In genomic region chr11:70562995-70563469, GRCm38 (mm10) we compare ENCODE assay signal across 9 mouse cellular contexts. TPM values are rescaled to one million over a fixed set of nuclear protein-coding genes. Genes with fewer than 3 reads are reported as not detected.
DNase-seq lines count a peak whose midpoint lies in the region; ATAC-seq and TF ChIP-seq lines count a peak whose summit lies in the region.
"Had no signal": no experiment of that assay in that cellular context is flagged by ENCODE, and none has a peak within 500 bp of the region (broad histone marks: within the 10 kb centered on the region; RNA-seq: fewer than 3 reads in every experiment).

No protein-coding gene starts in this region.

- TF ChIP-seq CTCF in MEL (IDR thresholded peaks at IDR 0.05 in 2 of 3, conservative IDR thresholded peaks at IDR 0.05 in 1 of 3; ENCODE audit: control insufficient read depth in 1 of 3, insufficient read depth in 1 of 3, low read depth in 2 of 3, low read length in 3 of 3, poor library complexity in 1 of 3, severe bottlenecking in 1 of 3): no peak

- WGBS in heart, embryonic 16.5 days: 0% methylated on average over 21 of the region's 31 CpGs
- WGBS in hindbrain, embryonic 11.5 days: 0% methylated on average over 20 of the region's 31 CpGs
- 0% methylated on average over 29 of the region's 31 CpGs for WGBS in midbrain, embryonic 12.5 days

- no peaks in the 10 kb centered on the region for H3K27me3 ChIP-seq in heart, embryonic 16.5 days (ENCODE audit: control insufficient read depth, insufficient read depth, low read length)
- no peaks in the 10 kb centered on the region for H3K27me3 ChIP-seq in MEL (ENCODE audit: control insufficient read depth in 1 of 2, insufficient read depth in 2 of 2, low read length in 2 of 2)
- no peaks in the 10 kb centered on the region for H3K27me3 ChIP-seq in hindbrain, embryonic 11.5 days (ENCODE audit: control insufficient read depth, insufficient read depth, low read length)
- H3K27me3 ChIP-seq in midbrain, embryonic 12.5 days: no peaks in the 10 kb centered on the region

- H3K79me2 ChIP-seq in MEL (ENCODE audit: control insufficient read depth, insufficient read depth, low read length, poor library complexity): peaks cover 24% of the 10 kb centered on the region

- TF ChIP-seq EP300 in MEL (IDR thresholded peaks at IDR 0.05; ENCODE audit: low read depth in 1 of 2, low read length in 2 of 2): no peak

- H3K27ac ChIP-seq in heart, embryonic 16.5 days (ENCODE audit: low read length): peak overlapping the region; percentile 88
- H3K27ac ChIP-seq in MEL (ENCODE audit: control insufficient read depth, low read depth, low read length): peak overlapping the region; percentile 20
- peak overlapping the region; percentile 68 for H3K27ac ChIP-seq in hindbrain, embryonic 11.5 days (ENCODE audit: low read depth, low read length)
- peak overlapping the region; percentile 85 for H3K27ac ChIP-seq in midbrain, embryonic 12.5 days (replicated peaks)

- no peak for TF ChIP-seq RAD21 in MEL (IDR thresholded peaks at IDR 0.05; ENCODE audit: low read depth, low read length)

- H3K9me3 ChIP-seq in heart, embryonic 16.5 days (replicated peaks; ENCODE audit: control insufficient read depth, low read length): no peaks in the 10 kb centered on the region
- no peaks in the 10 kb centered on the region for H3K9me3 ChIP-seq in MEL (replicated peaks; ENCODE audit: insufficient read depth, low read length)
- H3K9me3 ChIP-seq in hindbrain, embryonic 11.5 days (ENCODE audit: control insufficient read depth, low read length): no peaks in the 10 kb centered on the region
- H3K9me3 ChIP-seq in midbrain, embryonic 12.5 days: no peaks in the 10 kb centered on the region

- peak overlapping the region; percentile 96 for H3K9ac ChIP-seq in heart, embryonic 16.5 days (ENCODE audit: low read length)
- peak overlapping the region; percentile 83 for H3K9ac ChIP-seq in MEL (ENCODE audit: control insufficient read depth, low read depth, low read length, poor library complexity, severe bottlenecking)
- H3K9ac ChIP-seq in hindbrain, embryonic 11.5 days (ENCODE audit: low read depth, low read length): peak overlapping the region; percentile 85
- H3K9ac ChIP-seq in midbrain, embryonic 12.5 days (replicated peaks): peak overlapping the region; percentile 87

- H3K4me1 ChIP-seq in heart, embryonic 16.5 days (ENCODE audit: control insufficient read depth, insufficient read depth, low read length): peaks cover 29% of the 10 kb centered on the region
- H3K4me1 ChIP-seq in MEL (ENCODE audit: control insufficient read depth in 1 of 2, insufficient read depth in 2 of 2, low read length in 2 of 2): peaks cover 0 to 27% of the 10 kb centered on the region in 2 experiments; a peak in 3 of 4 replicates
- 0 out of 2 replicates have a peak, but pooled peaks cover 3% of the 10 kb centered on the region for H3K4me1 ChIP-seq in hindbrain, embryonic 11.5 days (replicated peaks; ENCODE audit: control insufficient read depth, insufficient read depth, low read length)
- H3K4me1 ChIP-seq in midbrain, embryonic 12.5 days: peaks cover 37% of the 10 kb centered on the region

- 0 out of 2 replicates have a peak, but pooled peaks cover 2% of the 10 kb centered on the region for H3K36me3 ChIP-seq in heart, embryonic 16.5 days (ENCODE audit: control insufficient read depth, insufficient read depth)
- H3K36me3 ChIP-seq in MEL (ENCODE audit: control insufficient read depth in 1 of 2, insufficient read depth in 2 of 2, low read length in 2 of 2): peaks cover 0 to 19% of the 10 kb centered on the region in 2 experiments; a peak in 2 of 4 replicates
- no peaks in the 10 kb centered on the region for H3K36me3 ChIP-seq in hindbrain, embryonic 11.5 days (ENCODE audit: control insufficient read depth, insufficient read depth, low read length)
- H3K36me3 ChIP-seq in midbrain, embryonic 12.5 days: 0 out of 2 replicates have a peak, but pooled peaks cover 4% of the 10 kb centered on the region

- DNase-seq in heart, adult 8-10 months (ENCODE audit: low spot score): no peak
- no peak for DNase-seq in MEL (ENCODE audit: low read depth, low spot score)
- no peak for DNase-seq in hindbrain, embryonic 11.5 days (ENCODE audit: low spot score)
- no peak for DNase-seq in right cerebral cortex, postnatal 14 days
- no peak for DNase-seq in layer of hippocampus, adult 8-10 months (ENCODE audit: low spot score in 2 of 2)
- no peak for DNase-seq in frontal cortex, postnatal 36 days (ENCODE audit: low spot score in 2 of 2)

- peak; percentile 8 for ATAC-seq in heart, embryonic 16.5 days (replicated peaks; ENCODE audit: extremely low read depth, insufficient read depth, low FRiP score)
- peak; percentile 54 for ATAC-seq in hindbrain, embryonic 11.5 days (ENCODE audit: low FRiP score)
- no peak; the same call in none of the 2 replicates for ATAC-seq in midbrain, embryonic 12.5 days (ENCODE audit: low FRiP score, low read depth)

- H3K4me3 ChIP-seq in heart, embryonic 16.5 days (ENCODE audit: low read length): peak overlapping the region; percentile 94
- peak overlapping the region; percentile 73 to 75 for H3K4me3 ChIP-seq in MEL (ENCODE audit: control insufficient read depth in 1 of 2, insufficient read depth in 1 of 2, low read depth in 2 of 2, low read length in 2 of 2)
- peak overlapping the region; percentile 89 for H3K4me3 ChIP-seq in hindbrain, embryonic 11.5 days (ENCODE audit: low read depth, low read length)
- H3K4me3 ChIP-seq in midbrain, embryonic 12.5 days: peak overlapping the region; percentile 91

- TF ChIP-seq POLR2A in MEL (IDR thresholded peaks at IDR 0.05; ENCODE audit: control insufficient read depth in 1 of 2, insufficient read depth in 1 of 2, low read depth in 1 of 2, low read length in 2 of 2, poor library complexity in 1 of 2): no peak

- H3K4me2 ChIP-seq in heart, embryonic 16.5 days (ENCODE audit: low read depth, low read length): peak overlapping the region; percentile 94
- H3K4me2 ChIP-seq in hindbrain, embryonic 11.5 days (replicated peaks; ENCODE audit: low read depth, low read length): peak overlapping the region; percentile 93
- H3K4me2 ChIP-seq in midbrain, embryonic 12.5 days (replicated peaks): peak overlapping the region; percentile 98

TF ChIP-seq in MEL, 35 proteins besides CTCF, POLR2A, EP300 and RAD21 (continues in another document):
- TF ChIP-seq MYC (IDR thresholded peaks at IDR 0.05; ENCODE audit: low read depth, low read length): no peak
- TF ChIP-seq NRF1 (IDR thresholded peaks at IDR 0.05; ENCODE audit: insufficient read depth, low read depth, low read length, poor library complexity, severe bottlenecking): 0 out of 2 replicates have a peak, but pooled peaks have one; percentile 8
- TF ChIP-seq MAZ (IDR thresholded peaks at IDR 0.05; ENCODE audit: low read depth, low read length): peak; percentile 24; the same call in 1 of the 2 replicates
- no peak for TF ChIP-seq TBP (IDR thresholded peaks at IDR 0.05; ENCODE audit: low read depth, low read length)

RNA-seq across cellular contexts. Expression of gene Mink1, which starts 0.4 kb away (rescaled TPM):
- polyA plus RNA-seq in heart, embryonic 16.5 days (2015; fragmentation: Nextera tagmentation; extraction: Ambion mirVana): 9.8 and 10.3 TPM in 2 replicates
- 10 to 100 TPM; 47.8 to 52.8 (median 49.4) TPM for total RNA-seq in heart, adult 8-10 months (2022)
- 25.0 and 33.8 TPM in 2 replicates for total RNA-seq in MEL (2012; rRNA removed)
- 100 to 1,000 TPM in 1 of 2 experiments, 10 to 100 TPM in 1; 57.3 to 230 TPM for polyA plus RNA-seq in MEL (2012; ENCODE audit: insufficient read depth in 1 of 2, insufficient read length in 2 of 2, low read depth in 1 of 2, low replicate concordance in 2 of 2, missing spikeins in 1 of 2)
- polyA plus RNA-seq in hindbrain, embryonic 11.5 days (2014; fragmentation: Nextera tagmentation; extraction: Ambion mirVana): 11.9 and 17.6 TPM in 2 replicates
- polyA plus RNA-seq in midbrain, embryonic 12.5 days (2016; fragmentation: Nextera tagmentation; extraction: Ambion mirVana): 14.7 and 16.8 TPM in 2 replicates
- 100 to 1,000 TPM; 419 to 496 (median 460) TPM for total RNA-seq in layer of hippocampus, adult 8-10 months (2022)

RNA-seq across cellular contexts. Expression of gene Pld2, which starts 23.2 kb away (rescaled TPM):
- 9.1 and 12.0 TPM in 2 replicates for polyA plus RNA-seq in heart, embryonic 16.5 days (2015; fragmentation: Nextera tagmentation; extraction: Ambion mirVana)
- 1 to 10 TPM; 6.2 to 8.6 (median 8.2) TPM for total RNA-seq in heart, adult 8-10 months (2022)
- total RNA-seq in MEL (2012; rRNA removed): 0.07 and 0.15 TPM in 2 replicates
- polyA plus RNA-seq in MEL (2012; ENCODE audit: insufficient read depth in 1 of 2, insufficient read length in 2 of 2, low read depth in 1 of 2, low replicate concordance in 2 of 2, missing spikeins in 1 of 2): under 1 TPM in 1 of 2 experiments, not detected in 1; 0.39 TPM
- polyA plus RNA-seq in hindbrain, embryonic 11.5 days (2014; fragmentation: Nextera tagmentation; extraction: Ambion mirVana): 2.5 and 2.9 TPM in 2 replicates
- 4.0 and 5.7 TPM in 2 replicates for polyA plus RNA-seq in midbrain, embryonic 12.5 days (2016; fragmentation: Nextera tagmentation; extraction: Ambion mirVana)
- total RNA-seq in layer of hippocampus, adult 8-10 months (2022): 10 to 100 TPM; 18.2 to 23.4 (median 20.2) TPM

RNA-seq across cellular contexts. Expression of gene Gm40193, which starts 30.3 kb away (rescaled TPM):
- not detected in 2 replicates for polyA plus RNA-seq in heart, embryonic 16.5 days (2015; fragmentation: Nextera tagmentation; extraction: Ambion mirVana)
- total RNA-seq in heart, adult 8-10 months (2022): not detected
- total RNA-seq in MEL (2012; rRNA removed): not detected in 2 replicates
- not detected for polyA plus RNA-seq in MEL (2012; ENCODE audit: insufficient read depth in 1 of 2, insufficient read length in 2 of 2, low read depth in 1 of 2, low replicate concordance in 2 of 2, missing spikeins in 1 of 2)
- polyA plus RNA-seq in hindbrain, embryonic 11.5 days (2014; fragmentation: Nextera tagmentation; extraction: Ambion mirVana): not detected in 2 replicates
- polyA plus RNA-seq in midbrain, embryonic 12.5 days (2016; fragmentation: Nextera tagmentation; extraction: Ambion mirVana): not detected in 2 replicates
- not detected for total RNA-seq in layer of hippocampus, adult 8-10 months (2022)
- polyA plus RNA-seq: large intestine, adult 2 months had no signal

RNA-seq across cellular contexts. Expression of gene Psmb6, which starts 37.9 kb away (rescaled TPM):
- 607 and 623 TPM in 2 replicates for polyA plus RNA-seq in heart, embryonic 16.5 days (2015; fragmentation: Nextera tagmentation; extraction: Ambion mirVana)
- 100 to 1,000 TPM; 218 to 249 (median 234) TPM for total RNA-seq in heart, adult 8-10 months (2022)
- total RNA-seq in MEL (2012; rRNA removed): 602 and 671 TPM in 2 replicates
- 100 to 1,000 TPM in 1 of 2 experiments, not detected in 1; 462 TPM for polyA plus RNA-seq in MEL (2012; ENCODE audit: insufficient read depth in 1 of 2, insufficient read length in 2 of 2, low read depth in 1 of 2, low replicate concordance in 2 of 2, missing spikeins in 1 of 2)
- polyA plus RNA-seq in hindbrain, embryonic 11.5 days (2014; fragmentation: Nextera tagmentation; extraction: Ambion mirVana): 895 and 918 TPM in 2 replicates
- polyA plus RNA-seq in midbrain, embryonic 12.5 days (2016; fragmentation: Nextera tagmentation; extraction: Ambion mirVana): 774 and 783 TPM in 2 replicates
- total RNA-seq in layer of hippocampus, adult 8-10 months (2022): 100 to 1,000 TPM; 176 to 204 (median 189) TPM

RNA-seq across cellular contexts. Expression of gene Gltpd2, which starts 44.0 kb away (rescaled TPM):
- polyA plus RNA-seq in heart, embryonic 16.5 days (2015; fragmentation: Nextera tagmentation; extraction: Ambion mirVana): 0.16 and 0.37 TPM in 2 replicates
- not detected for total RNA-seq in heart, adult 8-10 months (2022)
- not detected in 2 replicates for total RNA-seq in MEL (2012; rRNA removed)
- under 1 TPM in 1 of 2 experiments, not detected in 1; 0.06 TPM for polyA plus RNA-seq in MEL (2012; ENCODE audit: insufficient read depth in 1 of 2, insufficient read length in 2 of 2, low read depth in 1 of 2, low replicate concordance in 2 of 2, missing spikeins in 1 of 2)
- polyA plus RNA-seq in hindbrain, embryonic 11.5 days (2014; fragmentation: Nextera tagmentation; extraction: Ambion mirVana): 0.14 and 0.45 TPM in 2 replicates
- polyA plus RNA-seq in midbrain, embryonic 12.5 days (2016; fragmentation: Nextera tagmentation; extraction: Ambion mirVana): 0.26 TPM in 1 of 2 replicates, not detected in the other
- not detected for total RNA-seq in layer of hippocampus, adult 8-10 months (2022)

Comparison
In these comparisons a context has a peak if more than half of its experiments do, and no peak if none do; other contexts are left out.
1. H3K27ac ChIP-seq: peak in every context shown above with its lines; median percentile 88 in heart, embryonic 16.5 days; 85 in midbrain, embryonic 12.5 days; 68 in hindbrain, embryonic 11.5 days; 20 in MEL.